Mouse (Mus musculus) intestine, postnatal 0 days (tissue): ENCODE data around the gene Kiz. TPM values are rescaled to one million over a fixed set of nuclear protein-coding genes. Genes with fewer than 3 reads are reported as not detected.
A peak's percentile ranks its signal among the peaks of the same experiment; 100 is the strongest.

Source experiments
- ATAC-seq: fragments of 200-750 bp; cut with Nextera tagmentation; 2 replicates; pipeline ENCODE4 v1.8.0; 2017; ENCODE audit warnings: mild to moderate bottlenecking, moderate TSS enrichment, moderate library complexity
- H3K27ac ChIP-seq: fragments of 300-500 bp; sonication (generic); 2 replicates; pipeline ENCODE4 v1.5.1; 2014; ENCODE audit warnings: mild to moderate bottlenecking, low read depth, low read length, moderate library complexity
- H3K27me3 ChIP-seq: fragments of 300-500 bp; sonication (generic); replicated peaks from 2 replicates; pipeline ENCODE4 v1.6.1; 2014; ENCODE audit warnings: low read length, mixed read lengths; ENCODE audit not compliant: control insufficient read depth, insufficient read depth
- H3K36me3 ChIP-seq: fragments of 300-500 bp; sonication (generic); 2 replicates; pipeline ENCODE4 v1.6.1; 2014; ENCODE audit warnings: mild to moderate bottlenecking, moderate library complexity; ENCODE audit not compliant: control insufficient read depth, insufficient read depth
- H3K4me1 ChIP-seq: fragments of 300-500 bp; sonication (generic); replicated peaks from 2 replicates; pipeline ENCODE4 v1.6.1; 2014; ENCODE audit warnings: antibody characterized with exemption, low read length, mixed read lengths; ENCODE audit not compliant: control insufficient read depth, insufficient read depth
- H3K4me2 ChIP-seq: fragments of 300-500 bp; sonication (generic); replicated peaks from 2 replicates; pipeline ENCODE4 v1.6.1; 2014; ENCODE audit warnings: low read depth, mild to moderate bottlenecking, moderate library complexity
- H3K4me3 ChIP-seq: fragments of 300-500 bp; sonication (generic); 2 replicates; pipeline ENCODE4 v1.5.1; 2014; ENCODE audit warnings: low read depth, low read length
- H3K9ac ChIP-seq: fragments of 300-500 bp; sonication (generic); 2 replicates; pipeline ENCODE4 v1.6.1; 2014; ENCODE audit warnings: mild to moderate bottlenecking, low read depth, low read length
- H3K9me3 ChIP-seq: fragments of 300-500 bp; sonication (generic); 2 replicates; pipeline ENCODE4 v1.6.1; 2016; ENCODE audit warnings: mixed run types; ENCODE audit not compliant: control insufficient read depth
- CTCF ChIP-seq: sonication (generic); IDR thresholded peaks from 2 replicates; pipeline ENCODE4 v1.5.1; 2016; ENCODE audit warnings: low read depth, mild to moderate bottlenecking, control low read depth, antibody characterized with exemption, moderate library complexity
- WGBS: fragments of 180-500 bp; shearing (Covaris S2); extraction: QIAGEN DNeasy Blood & Tissue Kit; methylation state at CpG from one replicate; pipeline ENCODE4 v1.1.7; 2014; 5-methylcytosine and 5-hydroxymethylcytosine counted together
- polyA plus RNA-seq: library from polyadenylated mRNA; unstranded; fragments of >200 nt; fragmentation: Nextera tagmentation; extraction: Ambion mirVana; gene quantifications from 2 replicates; pipeline ENCODE4 v1.2.1, GENCODE M21; 2015

Kiz gene
- 9.3 and 9.8 TPM in 2 replicates for polyA plus RNA-seq

- peak; percentile 99 for ATAC-seq
- H3K4me1 ChIP-seq, result no peaks in the 10 kb centered on the region
- H3K4me2 ChIP-seq, result peak within 1 kb of the TSS; percentile 94
- TF ChIP-seq CTCF, result peak; percentile 58
- no peaks in the 10 kb centered on the region for H3K27me3 ChIP-seq
- WGBS, result under 1% methylated on average over 30 of the region's 32 CpGs
- peak within 1 kb of the TSS; percentile 92 for H3K4me3 ChIP-seq
- no peaks in the 10 kb centered on the region for H3K36me3 ChIP-seq
- peak within 1 kb of the TSS; percentile 81 for H3K9ac ChIP-seq
- no peak within 1 kb of the TSS; the same call in 1 of the 2 replicates for H3K27ac ChIP-seq
- H3K9me3 ChIP-seq, result no peaks in the 10 kb centered on the region
Measured at GRCm38 (mm10) chr2:146855599-146856039, at the start of gene Kiz. Gene Kiz (plus strand): TSS chr2:146855864.

GRCm38 (mm10) chr2:146809706-146810256, 45.9 kb upstream of the Kiz start:
- no peak for TF ChIP-seq CTCF
- Histone ChIP-seq H3K36me3 (no peaks in the 10 kb centered on the region), H3K4me2 (no peak overlapping the region), H3K9me3 (no peaks in the 10 kb centered on the region), H3K27ac (no peak overlapping the region), H3K9ac (no peak overlapping the region), H3K4me1 (no peaks in the 10 kb centered on the region; the same call in 1 of the 2 replicates), H3K27me3 (no peaks in the 10 kb centered on the region), H3K4me3 (no peak overlapping the region)
- 91% methylated on average over 7 of the region's 7 CpGs for WGBS
- ATAC-seq, result no peak

- 69% methylated on average over 13 of the region's 13 CpGs for WGBS
- Histone ChIP-seq H3K9ac (no peak overlapping the region), H3K4me1 (no peaks in the 10 kb centered on the region; the same call in 1 of the 2 replicates), H3K9me3 (no peaks in the 10 kb centered on the region), H3K27me3 (no peaks in the 10 kb centered on the region), H3K4me3 (no peak overlapping the region), H3K27ac (no peak overlapping the region), H3K4me2 (no peak overlapping the region), H3K36me3 (no peaks in the 10 kb centered on the region)
- TF ChIP-seq CTCF, result no peak
- ATAC-seq, result no peak
Measured at GRCm38 (mm10) chr2:146810695-146811094, 45.0 kb upstream of the Kiz start.

GRCm38 (mm10) chr2:146814978-146815377, 40.7 kb upstream of the Kiz start:
- no peaks in the 10 kb centered on the region for H3K27me3 ChIP-seq
- no peaks in the 10 kb centered on the region for H3K36me3 ChIP-seq
- H3K4me3 ChIP-seq, result no peak overlapping the region
- H3K27ac ChIP-seq, result no peak overlapping the region
- 0 out of 2 replicates have a peak, but pooled peaks have one; percentile 34 for TF ChIP-seq CTCF
- no peaks in the 10 kb centered on the region for H3K9me3 ChIP-seq
- WGBS, result 72% methylated on average over 7 of the region's 7 CpGs
- H3K9ac ChIP-seq, result no peak overlapping the region
- no peak for ATAC-seq
- no peaks in the 10 kb centered on the region; the same call in 1 of the 2 replicates for H3K4me1 ChIP-seq
- no peak overlapping the region for H3K4me2 ChIP-seq

- H3K36me3 ChIP-seq, result no peaks in the 10 kb centered on the region
- TF ChIP-seq CTCF, result no peak
Measured at GRCm38 (mm10) chr2:146819065-146819464, 36.6 kb upstream of the Kiz start.

GRCm38 (mm10) chr2:146823483-146823951, 32.1 kb upstream of the Kiz start:
- Histone ChIP-seq H3K4me1 (no peaks in the 10 kb centered on the region), H3K4me3 (no peak overlapping the region), H3K27me3 (no peaks in the 10 kb centered on the region; the same call in 1 of the 2 replicates), H3K9me3 (no peaks in the 10 kb centered on the region), H3K9ac (no peak overlapping the region), H3K4me2 (no peak overlapping the region), H3K36me3 (no peaks in the 10 kb centered on the region), H3K27ac (no peak overlapping the region)
- no peak for TF ChIP-seq CTCF
- ATAC-seq, result no peak
- WGBS, result 70% methylated on average over 11 of the region's 11 CpGs

More at GRCm38 (mm10) chr2:146819065-146819464, 36.6 kb upstream of the Kiz start:
- no peak overlapping the region for H3K4me2 ChIP-seq
- no peaks in the 10 kb centered on the region for H3K4me1 ChIP-seq
- no peak overlapping the region for H3K27ac ChIP-seq
- no peak overlapping the region for H3K9ac ChIP-seq
- no peak for ATAC-seq
- no peaks in the 10 kb centered on the region for H3K27me3 ChIP-seq
- 86% methylated on average over 4 of the region's 4 CpGs for WGBS
- no peaks in the 10 kb centered on the region for H3K9me3 ChIP-seq
- no peak overlapping the region for H3K4me3 ChIP-seq
